Mouse (Mus musculus): ENCODE results near the gene Hrh1.
"Not testable (repeated sequence)": the region's sequence is repeated elsewhere in the genome, so short reads cannot be mapped to it uniquely, and the experiment has no call there.

Hrh1 gene

GRCm38 (mm10) chr6:114473541-114473940, 75.8 kb downstream of the Hrh1 start:
- no peak for DNase-seq

GRCm38 (mm10) chr6:114474059-114474458, 76.3 kb downstream of the Hrh1 start:
- no peak for DNase-seq

- no peak for DNase-seq
Measured at GRCm38 (mm10) chr6:114474911-114475310, 77.2 kb downstream of the Hrh1 start.

GRCm38 (mm10) chr6:114478771-114479170, 81.0 kb downstream of the Hrh1 start:
- DNase-seq = no peak

GRCm38 (mm10) chr6:114479644-114480410, 82.1 kb downstream of the Hrh1 start:
- DNase-seq = no peak

- DNase-seq = no peak
Measured at GRCm38 (mm10) chr6:114489371-114489770, 91.6 kb downstream of the Hrh1 start.

- not testable (repeated sequence) for DNase-seq
Measured at GRCm38 (mm10) chr6:114492588-114492987, 94.9 kb downstream of the Hrh1 start.

GRCm38 (mm10) chr6:114494987-114495386, 97.3 kb downstream of the Hrh1 start:
- not testable (repeated sequence) for DNase-seq

- DNase-seq = not testable (repeated sequence)
Measured at GRCm38 (mm10) chr6:114514038-114514437, 116.3 kb downstream of the Hrh1 start.

- DNase-seq = not testable (repeated sequence)
Measured at GRCm38 (mm10) chr6:114528709-114529108, 131.0 kb downstream of the Hrh1 start.
